Mouse (Mus musculus): ENCODE results near the gene Nfe2l1.
"Not testable (repeated sequence)": the region's sequence is repeated elsewhere in the genome, so short reads cannot be mapped to it uniquely, and the experiment has no call there.

Gene Nfe2l1

DNA sequence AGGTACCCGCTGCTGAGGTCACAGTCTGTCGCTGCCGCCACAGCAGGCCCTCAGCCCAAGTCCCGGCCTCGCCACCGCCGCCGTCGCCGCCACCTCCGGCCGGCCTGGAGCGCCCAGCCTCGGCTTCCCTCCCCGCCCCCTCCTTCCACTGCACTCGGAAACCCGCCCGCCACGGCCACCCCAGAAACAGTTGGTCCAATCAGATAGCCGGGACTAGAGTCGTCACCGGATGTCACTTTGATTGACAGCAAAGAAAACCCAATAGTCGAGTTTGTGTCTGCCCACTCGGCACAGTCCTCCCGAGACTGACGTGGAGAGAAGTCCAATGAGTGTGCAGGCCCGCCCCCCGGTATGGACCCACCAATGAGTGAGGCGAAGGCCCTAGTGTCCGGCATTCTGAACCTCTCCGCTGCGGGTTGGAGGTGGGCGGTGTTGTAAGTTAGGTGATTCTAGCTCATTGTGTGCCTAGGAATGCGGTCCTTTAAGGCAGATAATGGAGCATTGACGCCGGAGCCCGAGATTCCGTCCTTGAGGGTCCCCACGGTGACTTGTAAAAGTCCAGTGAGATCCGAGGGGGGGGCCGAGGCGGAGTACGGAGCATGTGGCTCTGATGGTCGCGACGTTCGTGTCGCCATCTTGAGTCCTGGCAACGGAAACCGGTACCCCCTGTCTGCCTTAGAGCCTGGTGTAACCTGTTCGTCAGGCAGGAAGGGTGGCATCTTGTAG is at the start of gene Nfe2l1:
Gene Nfe2l1 (minus strand): TSS at position 156 of the 726 bp plus-strand sequence.
- DNase-seq (ENCODE audit: low spot score in 2 of 2) = peak; percentile 99

DNA sequence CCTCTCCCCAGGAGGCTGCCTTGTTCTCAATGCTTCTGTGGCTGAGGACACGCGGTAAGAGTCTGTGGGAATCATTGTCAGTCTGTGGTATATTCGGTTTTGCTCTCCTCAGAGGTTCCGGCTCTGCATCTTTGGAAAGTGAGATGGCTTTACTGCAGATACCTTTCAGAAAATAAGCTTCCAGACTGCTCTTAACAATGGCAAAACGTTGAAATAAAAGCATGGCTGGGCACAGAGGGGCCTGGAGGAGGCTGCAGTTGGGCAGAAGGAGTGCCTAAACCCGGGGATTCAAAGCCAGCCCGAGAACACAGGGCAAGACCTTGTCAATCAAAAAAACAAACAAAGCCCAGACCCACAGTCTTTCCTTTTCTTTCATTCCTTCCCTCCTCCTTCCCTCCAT is 49.6 kb upstream of the Nfe2l1 start:
- DNase-seq (ENCODE audit: low spot score in 2 of 2) = no peak

DNA sequence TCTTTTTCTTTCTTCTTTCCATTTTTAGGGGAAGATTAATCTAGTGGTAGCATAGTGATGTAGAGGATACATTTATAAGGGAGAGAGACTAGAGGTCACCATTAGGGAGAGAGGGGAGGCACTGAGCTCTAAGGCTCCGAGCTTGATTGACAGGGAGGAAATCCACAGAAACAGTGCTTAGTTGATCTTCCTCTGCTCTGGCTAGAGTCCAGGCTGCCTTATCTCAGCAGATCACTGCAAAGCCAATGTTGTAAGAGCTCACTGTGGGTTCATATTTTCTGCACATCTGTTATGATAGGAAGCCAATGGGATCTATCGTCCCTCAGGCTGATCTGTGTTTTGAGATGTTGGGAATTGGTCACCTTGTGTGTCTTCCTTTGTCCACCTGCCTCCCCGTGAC is 48.9 kb upstream of the Nfe2l1 start:
- no peak for DNase-seq (ENCODE audit: low spot score in 2 of 2)

DNA sequence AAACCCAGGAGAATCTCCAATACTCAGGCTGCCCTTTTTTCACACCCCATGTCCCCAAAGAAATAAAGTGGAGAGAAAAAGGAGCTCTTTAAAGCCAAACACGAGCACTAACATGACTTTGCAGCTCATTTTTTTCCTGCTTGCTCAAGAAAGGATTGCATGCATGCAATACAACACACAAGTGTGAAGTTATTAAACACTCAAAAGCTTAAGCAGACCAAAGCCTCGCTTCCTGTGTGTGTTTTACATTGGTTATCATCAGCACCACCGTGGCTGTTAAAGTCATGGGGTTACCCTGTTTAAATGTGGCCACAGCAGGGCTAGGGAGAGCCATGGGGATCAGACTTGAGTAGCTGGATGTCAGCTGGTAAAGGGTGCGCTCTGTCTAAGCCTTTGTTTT is 47.3 kb upstream of the Nfe2l1 start:
- DNase-seq (ENCODE audit: low spot score in 2 of 2) = no peak

DNA sequence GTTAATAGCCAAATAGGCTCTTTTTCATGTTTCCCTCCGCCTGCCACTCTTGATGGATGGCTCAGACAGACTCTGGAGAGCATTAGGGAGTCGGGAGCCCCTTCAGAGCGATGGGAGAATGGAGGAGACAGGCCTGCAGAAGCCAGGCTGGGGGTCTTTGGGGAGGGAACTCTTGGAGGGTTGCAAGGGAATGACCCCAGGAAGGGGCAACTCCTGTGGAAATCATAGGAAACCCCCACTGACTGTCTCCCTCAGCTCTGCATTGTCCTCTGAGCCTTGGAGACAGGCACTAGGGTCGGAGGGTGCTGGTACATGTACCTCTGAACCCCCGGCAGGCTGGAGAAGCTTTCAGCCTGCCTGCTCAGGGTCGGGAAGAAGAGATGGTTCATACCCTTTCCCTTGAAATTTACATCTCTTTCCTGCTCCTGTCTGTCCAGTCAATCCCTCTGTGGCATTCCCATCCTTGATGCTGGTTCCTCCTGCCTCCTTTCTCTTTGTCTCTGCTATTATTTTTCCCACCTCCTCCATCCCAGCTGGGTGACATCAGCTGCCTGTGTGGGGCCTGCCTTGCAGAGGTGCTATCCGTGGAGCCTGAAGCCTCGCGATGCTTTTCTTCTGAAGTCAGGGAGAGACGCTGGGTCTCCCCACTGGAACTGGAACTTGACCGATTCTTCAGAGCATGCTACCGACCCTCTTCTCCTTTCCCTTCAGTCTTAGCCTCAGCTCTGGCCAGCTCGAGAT is 46.7 kb upstream of the Nfe2l1 start:
- DNase-seq (ENCODE audit: low spot score in 2 of 2) = peak; percentile 16 to 27

DNA sequence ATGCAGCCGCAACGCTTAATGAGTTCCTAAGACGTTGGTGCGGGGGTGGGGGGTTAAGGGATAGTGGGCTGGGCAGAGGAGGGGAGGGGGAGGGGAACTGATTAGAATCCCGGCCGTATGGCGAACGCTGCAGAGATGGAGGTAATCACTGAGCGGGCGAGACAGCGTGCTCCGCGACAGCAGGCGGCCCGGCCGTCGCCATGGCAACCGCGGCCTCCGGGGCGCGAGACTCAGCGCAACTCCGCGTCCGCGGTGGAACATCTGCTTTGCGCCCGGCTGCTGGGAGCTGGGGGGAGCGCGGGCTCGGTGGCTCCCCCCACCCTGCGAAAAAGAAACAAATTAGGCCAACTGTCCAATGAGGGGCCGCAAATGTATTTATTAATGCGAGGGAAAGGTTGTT is 46.0 kb upstream of the Nfe2l1 start:
- DNase-seq (ENCODE audit: low spot score in 2 of 2) = peak; percentile 80 to 83

DNA sequence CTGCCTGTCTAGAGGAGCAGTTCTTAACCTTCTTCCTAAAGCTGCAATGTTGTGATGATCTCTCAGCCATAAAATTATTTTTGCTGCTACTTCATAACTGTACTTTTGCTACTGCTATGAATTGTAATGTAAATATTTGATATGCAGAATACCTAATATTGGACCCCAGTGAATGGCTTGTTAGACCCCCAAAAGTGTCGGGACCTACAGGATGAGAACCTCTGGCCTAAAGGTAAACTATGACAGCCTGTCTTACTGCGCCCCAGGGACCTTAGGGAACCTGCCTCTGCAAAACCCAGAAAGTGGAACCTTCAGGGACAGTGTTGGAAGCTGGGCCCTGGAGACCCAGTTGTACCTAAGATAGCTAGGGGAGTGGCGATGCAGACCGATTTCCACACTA is 45.5 kb upstream of the Nfe2l1 start:
- no peak for DNase-seq (ENCODE audit: low spot score in 2 of 2)

DNA sequence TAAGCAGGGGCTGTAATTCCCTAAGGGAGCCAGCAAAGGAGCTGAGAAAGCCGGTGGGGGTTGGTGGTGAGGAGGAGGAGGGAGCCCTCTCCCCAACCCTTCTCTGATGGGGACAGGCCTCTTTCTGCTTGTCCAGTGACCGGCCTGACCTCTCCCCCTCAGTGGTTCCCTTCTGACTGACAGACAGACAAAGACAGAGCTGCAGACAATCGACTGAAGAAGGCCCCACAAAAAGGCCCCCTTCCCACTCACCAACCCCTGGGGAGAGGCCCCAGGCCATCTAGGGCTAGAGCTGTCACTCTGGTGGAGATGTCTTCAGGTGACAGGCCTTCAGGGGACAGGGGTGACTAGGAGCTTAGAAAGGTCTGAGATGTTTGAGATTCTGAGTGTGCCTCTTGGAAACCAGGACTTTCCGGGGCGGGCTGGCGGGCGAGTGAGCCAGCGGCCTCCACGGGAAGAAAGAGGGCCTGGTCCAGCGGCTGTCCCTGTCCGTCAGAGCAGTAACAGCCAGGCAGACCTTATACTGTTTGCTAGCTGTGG is 43.9 kb upstream of the Nfe2l1 start:
- no peak for DNase-seq (ENCODE audit: low spot score in 2 of 2)

DNA sequence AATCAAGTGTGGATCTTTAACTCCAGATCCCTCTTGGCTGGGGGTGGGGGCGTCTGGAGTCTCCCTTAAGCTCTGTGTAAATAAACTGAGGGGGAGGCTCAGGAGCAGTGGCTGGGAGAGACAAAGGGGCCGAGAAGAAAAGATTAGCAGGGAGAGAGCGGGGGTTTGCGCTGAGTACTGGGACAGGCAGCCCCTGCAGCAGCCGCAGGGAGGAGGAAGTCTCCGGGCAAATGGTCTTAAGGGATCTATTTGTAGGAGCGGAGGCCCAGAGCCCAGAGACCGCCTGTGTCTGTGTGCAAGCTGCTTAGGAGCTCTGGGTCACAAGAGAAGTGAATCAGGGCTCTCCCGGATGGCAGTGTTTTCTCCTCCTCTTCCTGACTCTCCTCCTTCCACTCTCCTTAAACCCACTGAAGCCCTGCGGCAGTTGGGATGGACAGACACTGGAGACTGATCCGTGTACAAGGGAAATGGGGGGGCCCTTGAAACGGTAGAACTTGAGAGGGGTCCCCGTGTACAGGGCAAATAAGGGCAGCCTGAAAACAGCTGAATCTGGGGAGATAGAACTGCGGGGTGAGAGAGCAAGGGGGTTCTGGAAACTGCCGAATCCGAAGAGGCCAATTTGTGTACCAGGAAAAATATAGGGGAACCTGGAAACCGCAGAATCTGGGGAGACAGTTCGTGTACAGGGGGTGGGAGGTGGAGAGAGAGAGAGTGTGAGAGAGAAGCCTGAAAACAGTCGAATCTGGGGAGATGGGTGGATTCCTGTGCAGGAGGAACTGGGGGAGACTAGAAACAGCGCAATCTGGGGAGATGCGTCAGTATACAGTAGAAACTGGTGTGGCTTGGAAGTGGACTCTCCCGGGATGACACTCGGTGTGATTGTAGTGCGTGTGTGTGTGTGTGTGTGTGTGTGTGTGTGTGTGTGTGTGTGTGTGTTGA is 42.9 kb upstream of the Nfe2l1 start:
- DNase-seq (ENCODE audit: low spot score in 2 of 2) = peak in 1 of 2 experiments; percentile 29

DNA sequence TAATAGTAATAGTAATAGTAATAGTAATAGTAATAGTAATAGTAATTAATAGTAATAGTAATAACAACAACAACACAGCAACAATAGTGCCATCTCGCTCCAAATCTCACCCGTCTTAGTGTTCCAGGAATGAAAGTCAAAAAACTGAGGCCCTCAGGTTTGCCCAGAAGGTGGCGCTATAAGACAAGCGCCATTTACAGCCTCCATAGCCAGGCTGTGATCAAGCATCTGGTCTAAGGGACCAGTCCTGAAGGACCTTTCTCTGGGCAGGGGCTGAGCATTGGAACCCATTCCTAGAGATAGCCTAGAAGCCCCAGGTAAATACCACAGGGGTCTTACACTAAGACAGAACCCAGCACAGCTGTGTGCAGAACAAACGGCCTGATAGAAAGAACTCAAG is 37.4 kb upstream of the Nfe2l1 start:
- DNase-seq (ENCODE audit: low spot score in 2 of 2) = peak; percentile 34 to 57

DNA sequence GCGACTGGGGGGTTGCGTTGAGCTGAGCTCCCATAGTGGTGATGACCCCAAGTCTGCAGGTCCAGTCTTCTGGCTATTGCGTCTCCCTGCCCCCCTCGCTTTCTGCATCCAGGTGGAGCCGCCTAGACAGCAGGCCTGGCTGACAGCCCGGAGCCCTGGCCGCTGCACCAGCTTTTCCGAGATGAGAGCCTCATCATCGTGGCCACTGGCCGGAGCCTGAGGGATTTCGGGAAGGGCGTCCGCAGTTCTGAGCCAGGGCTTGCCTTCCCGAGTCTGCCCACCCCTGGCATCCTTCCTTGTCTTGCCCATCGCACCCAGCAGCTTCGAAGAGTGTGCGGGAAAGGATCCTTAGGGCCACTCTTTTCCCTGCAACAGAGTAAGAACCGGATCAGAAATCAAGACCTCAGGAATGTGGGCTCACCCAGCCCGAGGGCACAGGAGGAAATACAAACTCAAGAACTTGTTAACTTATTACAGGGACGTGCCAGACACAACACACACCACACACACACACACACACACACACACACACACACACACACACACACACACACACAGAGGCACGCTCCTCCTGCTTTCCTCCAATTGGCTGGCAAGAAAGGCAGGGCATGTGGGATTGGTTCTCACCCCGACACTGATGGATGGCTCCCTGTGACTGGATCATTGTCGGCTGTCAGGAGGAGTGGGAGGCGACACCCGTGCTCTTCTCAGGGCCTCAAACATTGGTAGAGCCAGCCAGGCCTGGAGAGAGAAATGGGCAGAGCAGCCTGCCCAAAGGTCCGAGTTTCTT is 33.6 kb upstream of the Nfe2l1 start:
- DNase-seq (ENCODE audit: low spot score in 2 of 2) = peak in 1 of 2 experiments; percentile 23

DNA sequence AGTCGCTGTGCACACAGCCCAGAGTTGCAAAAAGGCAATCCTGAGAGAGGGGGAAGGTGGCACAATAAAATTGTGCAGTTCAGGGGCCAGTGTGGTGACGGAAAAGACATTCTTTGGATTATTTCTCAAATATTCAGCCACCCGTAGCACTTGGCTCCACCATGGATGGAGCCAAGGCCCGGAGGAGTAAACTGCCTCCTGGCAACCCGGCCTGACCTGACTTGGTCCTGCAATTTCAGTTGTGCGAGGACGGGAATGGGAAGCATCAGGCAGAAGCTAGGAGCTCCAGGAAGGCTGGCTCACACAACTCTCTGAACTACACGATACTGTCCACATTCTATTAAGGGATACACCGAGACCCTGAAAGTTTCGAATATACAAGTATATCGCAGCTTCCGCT is 32.8 kb upstream of the Nfe2l1 start:
- no peak for DNase-seq (ENCODE audit: low spot score in 2 of 2)

DNA sequence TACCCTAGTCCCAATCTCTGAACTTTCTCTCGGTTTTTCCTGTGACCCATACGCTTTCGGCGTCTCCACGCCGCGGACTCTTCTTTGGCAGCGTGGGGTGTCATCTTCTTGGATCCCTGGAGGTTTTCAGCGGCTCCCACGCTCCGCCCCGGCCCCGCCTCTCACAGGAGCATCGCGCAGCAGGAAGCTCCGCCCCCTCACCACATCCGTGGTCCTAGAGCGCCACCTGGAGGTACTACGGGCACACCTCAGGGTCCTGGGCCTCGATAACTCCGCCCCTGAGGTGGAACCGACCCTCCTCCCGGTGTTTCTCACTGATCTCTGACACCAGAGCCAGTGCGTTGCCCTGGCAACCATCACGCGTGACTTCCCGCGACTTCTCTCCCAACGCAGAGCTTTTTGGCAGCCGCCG is 32.1 kb upstream of the Nfe2l1 start:
- DNase-seq (ENCODE audit: low spot score in 2 of 2) = peak; percentile 84 to 92

DNA sequence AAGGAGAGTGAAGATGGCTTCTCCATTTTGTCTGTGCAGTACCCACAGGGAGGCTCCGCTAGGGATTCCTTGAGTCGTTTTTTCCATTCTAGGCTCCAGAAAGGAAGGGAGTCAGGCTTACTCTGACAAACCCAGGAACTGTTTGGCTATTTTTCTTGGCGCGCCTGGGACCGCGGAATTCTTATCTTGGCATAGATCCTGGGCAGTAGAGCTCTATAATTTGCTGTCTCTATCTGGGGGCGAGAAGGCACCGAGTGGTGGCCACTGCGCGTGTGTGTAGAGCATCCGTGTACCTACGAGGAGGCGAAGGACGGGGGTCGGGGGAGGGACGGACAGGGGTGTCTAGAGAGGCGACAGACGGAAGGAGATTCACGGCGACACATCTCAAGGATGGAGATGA is 31.7 kb upstream of the Nfe2l1 start:
- DNase-seq (ENCODE audit: low spot score in 2 of 2) = no peak

DNA sequence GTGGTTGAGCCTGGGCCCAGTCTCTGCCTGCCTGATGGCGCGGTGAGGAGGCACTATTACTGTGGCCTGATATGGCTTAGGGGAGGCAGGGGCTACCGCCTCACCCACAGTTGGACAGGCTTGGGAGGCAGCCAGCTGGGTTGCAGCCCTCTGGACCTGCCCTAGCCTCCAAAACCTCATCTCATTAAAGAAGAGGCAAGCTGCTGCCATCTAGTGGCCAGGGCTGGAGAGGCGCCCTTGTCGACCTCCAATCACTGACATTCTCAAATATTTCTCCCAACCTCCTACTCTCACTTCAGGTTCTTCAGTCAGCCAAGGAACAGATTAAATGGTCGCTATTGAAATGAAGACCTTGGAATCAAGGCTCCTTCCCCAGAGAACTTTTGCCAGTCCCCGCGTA is 30.8 kb upstream of the Nfe2l1 start:
- DNase-seq (ENCODE audit: low spot score in 2 of 2) = peak; percentile 60 to 69

DNA sequence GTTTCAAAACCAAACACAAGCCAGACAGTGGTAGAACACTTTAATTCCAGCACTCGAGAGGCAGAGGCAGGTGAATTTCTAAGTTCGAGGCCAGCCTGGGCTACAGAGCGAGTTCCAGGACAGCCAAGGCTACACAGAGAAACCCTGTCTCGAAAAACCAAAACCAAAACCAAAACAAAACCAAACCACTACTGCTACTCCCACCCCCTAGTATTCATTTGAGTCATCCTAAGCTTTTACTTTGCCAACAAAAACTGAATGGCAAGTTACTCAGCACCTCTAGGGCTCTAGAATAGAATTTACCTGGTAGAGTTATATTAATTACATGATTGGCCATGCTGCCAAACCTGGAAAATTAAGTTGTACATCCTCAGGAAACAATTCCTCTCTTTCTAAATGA is 29.9 kb upstream of the Nfe2l1 start:
- DNase-seq (ENCODE audit: low spot score in 2 of 2) = no peak

DNA sequence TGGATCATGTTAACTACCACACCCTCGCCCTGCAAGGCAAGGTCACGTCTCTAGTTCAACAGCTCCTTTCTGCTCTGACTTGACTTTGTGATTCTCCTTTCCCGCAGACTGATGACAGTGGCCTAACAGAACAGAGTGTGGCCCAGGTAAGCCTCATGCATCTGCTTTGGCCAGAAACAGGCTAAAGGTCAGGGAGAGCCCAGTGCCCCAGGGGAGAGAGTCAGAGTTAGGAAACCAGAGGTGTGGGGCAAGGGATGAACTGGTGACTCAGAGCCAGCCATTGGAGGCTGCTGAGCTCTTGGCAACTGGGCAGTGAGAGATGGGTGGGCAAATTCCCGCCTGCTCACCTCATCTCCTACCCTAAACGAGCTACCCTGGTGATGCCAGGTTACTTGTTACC is 27.7 kb upstream of the Nfe2l1 start:
- no peak for DNase-seq (ENCODE audit: low spot score in 2 of 2)

DNA sequence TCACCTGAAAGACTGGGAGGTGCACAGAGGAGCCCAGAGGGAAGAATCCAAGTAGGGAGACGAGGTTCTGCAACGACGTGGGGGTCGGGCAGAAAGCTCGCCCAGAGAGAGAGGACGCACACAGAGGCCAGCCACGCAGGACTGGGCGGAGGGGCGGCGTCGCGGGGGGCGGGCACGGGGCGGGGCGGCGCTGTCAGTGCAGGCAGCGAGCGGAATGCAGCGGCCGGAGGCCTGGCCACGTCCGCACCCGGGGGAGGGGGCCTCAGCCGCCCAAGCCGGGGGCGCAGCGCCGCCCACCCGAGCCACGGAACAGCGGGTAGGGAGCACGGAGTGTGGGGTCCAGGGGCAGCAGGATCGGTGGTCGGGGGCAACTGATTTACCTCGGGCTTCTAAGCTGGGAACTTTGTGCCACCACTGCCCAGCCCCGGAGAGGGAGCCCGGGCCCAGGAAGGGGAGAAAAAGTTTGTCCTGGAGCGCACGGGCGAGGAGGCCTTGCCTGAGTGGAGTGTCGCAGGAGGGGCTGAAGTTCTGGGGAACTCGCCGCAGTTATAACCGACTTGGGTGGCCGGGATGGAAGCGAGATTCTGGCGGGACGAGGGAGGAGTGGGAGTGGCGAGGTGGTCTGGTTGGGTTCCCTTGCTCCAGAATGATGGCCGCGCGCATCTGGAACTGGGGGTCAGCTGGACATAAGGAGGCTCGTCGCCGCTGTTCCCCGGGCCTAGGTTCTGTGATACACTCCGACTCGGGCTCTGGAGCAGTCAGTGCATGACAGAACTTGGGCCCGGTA is 20.1 kb upstream of the Nfe2l1 start, which contains the start of gene Copz2:
Gene Copz2 (plus strand): TSS at position 190 of the 787 bp plus-strand sequence.
- DNase-seq (ENCODE audit: low spot score in 2 of 2) = no peak

DNA sequence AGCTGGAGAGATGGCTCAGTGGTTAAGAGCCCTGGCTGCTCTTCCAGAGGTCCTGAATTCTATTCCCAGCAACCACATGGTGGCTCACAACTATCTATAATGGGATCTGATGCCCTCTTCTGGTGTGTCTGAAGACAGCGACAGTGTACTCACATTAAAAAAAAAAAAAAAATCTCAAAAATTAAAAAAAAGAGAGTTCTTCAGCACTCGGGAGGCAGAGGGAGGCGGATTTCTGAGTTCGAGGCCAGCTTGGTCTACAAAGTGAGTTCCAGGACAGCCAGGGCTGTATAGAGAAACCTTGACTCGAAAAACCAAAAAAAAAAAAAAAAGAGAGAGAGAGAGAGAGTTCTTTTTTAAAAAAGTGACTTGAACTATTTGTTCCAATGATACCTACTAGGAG is 19.4 kb upstream of the Nfe2l1 start:
- not testable (repeated sequence) for DNase-seq (ENCODE audit: low spot score in 2 of 2)

DNA sequence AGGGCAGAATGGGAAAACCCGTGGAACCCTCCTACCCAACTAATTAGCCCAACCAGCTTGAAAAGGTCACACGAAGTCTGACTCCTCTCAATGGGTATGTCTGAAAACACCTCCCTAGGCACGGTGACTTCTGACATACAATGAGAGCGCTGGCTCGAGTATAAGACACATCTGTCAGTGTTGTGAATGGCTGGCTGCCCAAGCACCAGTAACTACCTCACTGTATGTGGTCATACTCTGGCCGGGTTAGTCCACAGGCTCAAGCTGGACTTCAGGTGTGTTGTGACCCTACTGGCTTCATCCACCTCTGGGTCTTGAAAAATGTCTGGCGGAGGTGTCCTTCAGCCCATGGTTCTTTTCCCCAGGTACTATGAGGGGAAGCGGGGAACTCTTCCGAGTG is 18.9 kb upstream of the Nfe2l1 start:
- no peak for DNase-seq (ENCODE audit: low spot score in 2 of 2)
